Mouse (Mus musculus): Measurements from ENCODE around the gene Rasa3. TPM values are rescaled to one million over a fixed set of nuclear protein-coding genes. Genes with fewer than 3 reads are reported as not detected.

Gene Rasa3
- total and polyA plus RNA-seq, 3 experiments, result 22.4 to 28.0 TPM; not detected in 1

GRCm38 (mm10) chr8:13686426-13686825 is 9.0 kb upstream of the Rasa3 start:
- Histone ChIP-seq H3K36me3 (ENCODE audit: control insufficient read depth in 1 of 2, insufficient read depth in 2 of 2, low read length in 2 of 2) (peaks cover 0 to 6% of the 10 kb centered on the region in 2 experiments; a peak in 2 of 4 replicates), H3K9me3 (replicated peaks; ENCODE audit: insufficient read depth, low read length) (no peaks in the 10 kb centered on the region), H3K4me1 (ENCODE audit: control insufficient read depth in 1 of 2, insufficient read depth in 2 of 2, low read length in 2 of 2) (peaks cover 2 to 16% of the 10 kb centered on the region in 2 experiments; a peak in 3 of 4 replicates), H3K27me3 (ENCODE audit: control insufficient read depth in 1 of 2, insufficient read depth in 2 of 2, low read length in 2 of 2) (no peaks in the 10 kb centered on the region), H3K79me2 (ENCODE audit: control insufficient read depth, insufficient read depth, low read length, poor library complexity) (no peaks in the 10 kb centered on the region), H3K27ac (ENCODE audit: control insufficient read depth, low read depth, low read length) (no peak overlapping the region), H3K9ac (ENCODE audit: control insufficient read depth, low read depth, low read length, poor library complexity, severe bottlenecking) (no peak overlapping the region), H3K4me3 (ENCODE audit: control insufficient read depth in 1 of 2, insufficient read depth in 1 of 2, low read depth in 2 of 2, low read length in 2 of 2) (no peak overlapping the region)
- peak; percentile 22 for DNase-seq (ENCODE audit: low read depth, low spot score)
- no peak for TF ChIP-seq USF2 (IDR thresholded peaks at IDR 0.05; ENCODE audit: borderline replicate concordance in 1 of 2, insufficient read depth in 1 of 2, low read depth in 1 of 2, low read length in 2 of 2)
- TF ChIP-seq MXI1 (IDR thresholded peaks at IDR 0.05; ENCODE audit: low read depth, low read length), result no peak
- no peak for TF ChIP-seq UBTF (IDR thresholded peaks at IDR 0.05; ENCODE audit: borderline replicate concordance, insufficient read depth, low read depth, low read length)
- TF ChIP-seq NRF1 (IDR thresholded peaks at IDR 0.05; ENCODE audit: insufficient read depth, low read depth, low read length, poor library complexity, severe bottlenecking), result no peak
- no peak for TF ChIP-seq RAD21 (IDR thresholded peaks at IDR 0.05; ENCODE audit: low read depth, low read length)
- TF ChIP-seq SIN3A (IDR thresholded peaks at IDR 0.05; ENCODE audit: low read length), result no peak
- TF ChIP-seq CHD2 (IDR thresholded peaks at IDR 0.05; ENCODE audit: low read length), result no peak
- no peak for TF ChIP-seq ZKSCAN1 (IDR thresholded peaks at IDR 0.05; ENCODE audit: low read depth, low read length)
- no peak for TF ChIP-seq ZMIZ1 (IDR thresholded peaks at IDR 0.05; ENCODE audit: low read depth, low read length)
- no peak for TF ChIP-seq TBP (IDR thresholded peaks at IDR 0.05; ENCODE audit: low read depth, low read length)
- TF ChIP-seq MAZ (IDR thresholded peaks at IDR 0.05; ENCODE audit: low read depth, low read length), result no peak
- no peak for TF ChIP-seq BHLHE40 (IDR thresholded peaks at IDR 0.05; ENCODE audit: borderline replicate concordance, low read depth, low read length)
- TF ChIP-seq E2F4 (IDR thresholded peaks at IDR 0.05; ENCODE audit: borderline replicate concordance, low read depth, low read length), result no peak
- no peak for TF ChIP-seq EP300 (IDR thresholded peaks at IDR 0.05; ENCODE audit: low read depth in 1 of 2, low read length in 2 of 2)
- no peak for TF ChIP-seq MEF2A (IDR thresholded peaks at IDR 0.05; ENCODE audit: extremely low read depth, insufficient replicate concordance, low read depth, low read length, poor library complexity, severe bottlenecking)
- TF ChIP-seq ZNF384 (IDR thresholded peaks at IDR 0.05; ENCODE audit: low read depth, low read length), result no peak
- no peak for TF ChIP-seq MYC (IDR thresholded peaks at IDR 0.05; ENCODE audit: low read depth, low read length)
- TF ChIP-seq RCOR1 (IDR thresholded peaks at IDR 0.05; ENCODE audit: low read depth, low read length), result no peak

GRCm38 (mm10) chr8:13685674-13686314 is 8.4 kb upstream of the Rasa3 start:
- H3K79me2 ChIP-seq (ENCODE audit: control insufficient read depth, insufficient read depth, low read length, poor library complexity), result no peaks in the 10 kb centered on the region
- no peak overlapping the region for H3K27ac ChIP-seq (ENCODE audit: control insufficient read depth, low read depth, low read length)
- no peaks in the 10 kb centered on the region for H3K9me3 ChIP-seq (replicated peaks; ENCODE audit: insufficient read depth, low read length)
- H3K4me1 ChIP-seq (ENCODE audit: control insufficient read depth in 1 of 2, insufficient read depth in 2 of 2, low read length in 2 of 2), result peaks cover 2 to 16% of the 10 kb centered on the region in 2 experiments; a peak in 3 of 4 replicates
- H3K9ac ChIP-seq (ENCODE audit: control insufficient read depth, low read depth, low read length, poor library complexity, severe bottlenecking), result no peak overlapping the region
- peaks cover 0 to 6% of the 10 kb centered on the region in 2 experiments; a peak in 2 of 4 replicates for H3K36me3 ChIP-seq (ENCODE audit: control insufficient read depth in 1 of 2, insufficient read depth in 2 of 2, low read length in 2 of 2)
- H3K27me3 ChIP-seq (ENCODE audit: control insufficient read depth in 1 of 2, insufficient read depth in 2 of 2, low read length in 2 of 2), result no peaks in the 10 kb centered on the region
- no peak overlapping the region for H3K4me3 ChIP-seq (ENCODE audit: control insufficient read depth in 1 of 2, insufficient read depth in 1 of 2, low read depth in 2 of 2, low read length in 2 of 2)
- DNase-seq (ENCODE audit: low read depth, low spot score), result peak; percentile 85
- no peak for TF ChIP-seq UBTF (IDR thresholded peaks at IDR 0.05; ENCODE audit: borderline replicate concordance, insufficient read depth, low read depth, low read length)
- no peak for TF ChIP-seq MAZ (IDR thresholded peaks at IDR 0.05; ENCODE audit: low read depth, low read length)
- TF ChIP-seq E2F4 (IDR thresholded peaks at IDR 0.05; ENCODE audit: borderline replicate concordance, low read depth, low read length), result no peak
- TF ChIP-seq GATA1 (IDR thresholded peaks at IDR 0.05; ENCODE audit: low read depth, low read length), result peak; percentile 37; the same call in 1 of the 2 replicates
- TF ChIP-seq RAD21 (IDR thresholded peaks at IDR 0.05; ENCODE audit: low read depth, low read length), result no peak
- TF ChIP-seq JUND (IDR thresholded peaks at IDR 0.05; ENCODE audit: low read depth, low read length), result no peak
- TF ChIP-seq MXI1 (IDR thresholded peaks at IDR 0.05; ENCODE audit: low read depth, low read length), result peak; percentile 57; the same call in 1 of the 2 replicates
- no peak for TF ChIP-seq RCOR1 (IDR thresholded peaks at IDR 0.05; ENCODE audit: low read depth, low read length)
- TF ChIP-seq SIN3A (IDR thresholded peaks at IDR 0.05; ENCODE audit: low read length), result peak; percentile 40; the same call in 1 of the 2 replicates
- no peak for TF ChIP-seq KAT2A (conservative IDR thresholded peaks at IDR 0.05; ENCODE audit: low read depth, low read length)
- TF ChIP-seq POLR2AphosphoS5 (IDR thresholded peaks at IDR 0.05; ENCODE audit: borderline replicate concordance, low read depth, low read length), result no peak
- no peak for TF ChIP-seq GABPA (IDR thresholded peaks at IDR 0.05; ENCODE audit: low read depth, low read length)
- peak; percentile 17; the same call in 1 of the 2 replicates for TF ChIP-seq SMC3 (IDR thresholded peaks at IDR 0.05; ENCODE audit: low read depth, low read length)
- no peak for TF ChIP-seq CTCF (IDR thresholded peaks at IDR 0.05 in 2 of 3, conservative IDR thresholded peaks at IDR 0.05 in 1 of 3; ENCODE audit: control insufficient read depth in 1 of 3, insufficient read depth in 1 of 3, low read depth in 2 of 3, low read length in 3 of 3, poor library complexity in 1 of 3, severe bottlenecking in 1 of 3)
- no peak for TF ChIP-seq POLR2AphosphoS2 (IDR thresholded peaks at IDR 0.05; ENCODE audit: low read length)
- 0 out of 2 replicates have a peak, but pooled peaks have one; percentile 20 for TF ChIP-seq MYC (IDR thresholded peaks at IDR 0.05; ENCODE audit: low read depth, low read length)
- peak; percentile 95 for TF ChIP-seq ZNF384 (IDR thresholded peaks at IDR 0.05; ENCODE audit: low read depth, low read length)
- TF ChIP-seq TBP (IDR thresholded peaks at IDR 0.05; ENCODE audit: low read depth, low read length), result no peak
- TF ChIP-seq ZKSCAN1 (IDR thresholded peaks at IDR 0.05; ENCODE audit: low read depth, low read length), result no peak
- TF ChIP-seq CHD1 (IDR thresholded peaks at IDR 0.05; ENCODE audit: low read depth, low read length), result no peak

Data from MEL (cell line).